Mouse (Mus musculus) liver, postnatal 0 days (tissue): ENCODE measurements around the gene Filip1.

ENCODE experiments used
- CTCF ChIP-seq: sonication (generic); IDR thresholded peaks from 2 replicates; pipeline ENCODE4 v1.5.1; 2016; ENCODE audit warnings: antibody characterized with exemption, low read depth
- EP300 ChIP-seq: IDR thresholded peaks from 2 replicates; pipeline ENCODE4 v1.6.1; 2016; ENCODE audit warnings: antibody characterized with exemption, low read depth, mild to moderate bottlenecking

GRCm38 (mm10) chr9:79890488-79890887 lies 122.2 kb downstream of the Filip1 start:
- TF ChIP-seq CTCF (no peak), EP300 (no peak)
